Mouse (Mus musculus): ENCODE results near the gene Cnp. TPM values are rescaled to one million over a fixed set of nuclear protein-coding genes. Genes with fewer than 3 reads are reported as not detected.

Cnp gene
- polyA plus RNA-seq, 1 experiment from 2014 or later = 61.3 TPM

DNA sequence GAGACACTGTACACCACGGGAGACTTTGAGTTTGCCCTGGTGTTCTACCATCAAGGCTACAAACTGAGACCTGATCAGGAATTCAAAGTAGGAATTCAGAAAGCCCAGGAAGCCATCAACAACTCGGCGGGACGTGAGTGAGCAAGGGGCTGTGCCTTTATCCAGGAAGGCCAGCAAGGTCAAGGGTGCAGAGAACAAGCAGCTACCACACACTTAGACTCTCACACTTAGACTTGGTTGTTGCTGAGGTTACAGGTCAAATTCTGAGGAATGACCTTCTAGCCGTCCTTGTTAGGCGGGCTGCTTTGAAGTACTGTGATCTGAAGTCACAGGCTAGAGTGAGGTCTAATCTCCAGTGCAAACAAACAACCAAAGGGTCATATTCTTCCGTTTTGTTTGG lies 15.2 kb upstream of the Cnp start:
- no peak for ATAC-seq (ENCODE audit: low FRiP score, low read depth)
- 62% methylated on average over 7 of the region's 7 CpGs for WGBS

DNA sequence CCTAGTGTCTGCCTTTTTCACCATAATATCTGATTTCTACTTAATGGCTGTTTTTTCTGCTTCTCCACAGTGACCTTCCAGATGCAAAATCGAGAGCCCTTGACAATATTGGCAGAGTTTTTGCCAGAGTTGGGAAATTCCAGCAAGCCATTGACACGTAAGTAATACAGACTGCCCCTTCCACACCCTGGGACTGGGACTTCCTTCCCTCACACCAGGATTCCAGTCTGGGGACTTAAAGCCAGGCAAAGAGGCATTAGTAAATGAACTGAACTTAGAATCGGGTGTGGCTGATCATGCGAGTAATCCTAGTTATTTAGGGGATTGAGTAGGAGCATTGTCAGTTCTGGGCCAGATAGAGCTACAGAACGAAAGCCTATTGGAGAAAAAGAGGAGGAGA lies 13.0 kb upstream of the Cnp start:
- no peaks in the 10 kb centered on the region for H3K9me3 ChIP-seq
- no peak overlapping the region for H3K4me2 ChIP-seq
- H3K27me3 ChIP-seq = no peaks in the 10 kb centered on the region
- no peak overlapping the region for H3K27ac ChIP-seq (replicated peaks)
- no peaks in the 10 kb centered on the region for H3K4me1 ChIP-seq (replicated peaks)
- no peak overlapping the region for H3K4me3 ChIP-seq
- 52% methylated on average over 5 of the region's 5 CpGs for WGBS
- no peak overlapping the region for H3K9ac ChIP-seq
- ATAC-seq (ENCODE audit: low FRiP score, low read depth) = no peak
- no peaks in the 10 kb centered on the region for H3K36me3 ChIP-seq

More for the DNA sequence above, 15.2 kb upstream of the Cnp start:
- H3K4me1 ChIP-seq (replicated peaks) = no peaks in the 10 kb centered on the region
- H3K27me3 ChIP-seq = no peaks in the 10 kb centered on the region
- no peaks in the 10 kb centered on the region for H3K9me3 ChIP-seq
- no peak overlapping the region for H3K4me3 ChIP-seq
- H3K4me2 ChIP-seq = no peak overlapping the region
- no peak overlapping the region for H3K27ac ChIP-seq (replicated peaks)
- H3K9ac ChIP-seq = no peak overlapping the region
- no peaks in the 10 kb centered on the region for H3K36me3 ChIP-seq

DNA sequence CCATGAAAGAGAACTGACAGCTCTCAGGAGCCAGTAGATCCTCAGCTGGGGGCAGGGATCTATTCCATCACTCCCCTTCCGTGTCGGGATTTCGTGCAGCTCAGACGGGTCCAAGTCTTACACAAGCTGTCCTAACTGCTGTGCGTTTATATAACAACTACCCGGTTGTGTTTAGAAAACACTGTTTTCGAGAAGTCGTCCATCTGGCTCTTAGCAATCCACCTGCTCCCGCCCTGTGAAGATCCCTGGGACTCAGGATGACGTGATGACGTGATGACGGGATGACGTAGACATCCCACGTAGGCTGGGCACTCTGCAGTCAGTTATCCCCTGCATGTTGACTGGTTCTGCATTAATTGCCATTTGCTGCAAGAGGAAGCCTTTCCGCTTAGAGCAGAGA lies 10.4 kb upstream of the Cnp start:
- Histone ChIP-seq H3K4me1 (replicated peaks) (no peaks in the 10 kb centered on the region), H3K27me3 (no peaks in the 10 kb centered on the region), H3K27ac (replicated peaks) (no peak overlapping the region), H3K9me3 (no peaks in the 10 kb centered on the region), H3K9ac (no peak overlapping the region), H3K4me2 (no peak overlapping the region), H3K4me3 (no peak overlapping the region), H3K36me3 (no peaks in the 10 kb centered on the region)
- ATAC-seq (ENCODE audit: low FRiP score, low read depth) = no peak
- WGBS = 84% methylated on average over 15 of the region's 15 CpGs

DNA sequence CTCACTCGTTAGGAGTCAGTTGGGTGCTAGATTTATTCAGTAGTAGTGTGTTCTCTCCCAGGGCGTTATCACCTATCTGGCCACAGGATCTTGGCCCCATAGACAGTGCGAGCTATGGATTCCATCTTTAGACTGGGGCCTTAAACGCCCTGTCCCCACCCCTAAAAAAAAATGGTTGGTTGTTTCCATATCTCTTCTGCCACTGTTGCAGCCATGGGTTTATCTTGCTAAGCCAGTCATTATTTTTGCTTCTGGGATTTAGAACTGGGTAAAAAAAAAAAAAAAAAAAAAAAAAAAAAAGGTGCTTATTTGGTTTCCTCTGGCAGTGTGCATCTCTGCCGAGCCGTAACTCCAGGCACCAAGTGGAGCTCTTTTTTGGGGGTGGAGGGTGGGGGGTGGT lies 10.0 kb upstream of the Cnp start:
- no peak overlapping the region for H3K4me3 ChIP-seq
- 92% methylated on average over 6 of the region's 6 CpGs for WGBS
- H3K9ac ChIP-seq = no peak overlapping the region
- H3K4me2 ChIP-seq = no peak overlapping the region
- no peaks in the 10 kb centered on the region for H3K27me3 ChIP-seq
- ATAC-seq (ENCODE audit: low FRiP score, low read depth) = no peak
- no peaks in the 10 kb centered on the region for H3K4me1 ChIP-seq (replicated peaks)
- no peak overlapping the region for H3K27ac ChIP-seq (replicated peaks)
- no peaks in the 10 kb centered on the region for H3K36me3 ChIP-seq
- H3K9me3 ChIP-seq = no peaks in the 10 kb centered on the region

DNA sequence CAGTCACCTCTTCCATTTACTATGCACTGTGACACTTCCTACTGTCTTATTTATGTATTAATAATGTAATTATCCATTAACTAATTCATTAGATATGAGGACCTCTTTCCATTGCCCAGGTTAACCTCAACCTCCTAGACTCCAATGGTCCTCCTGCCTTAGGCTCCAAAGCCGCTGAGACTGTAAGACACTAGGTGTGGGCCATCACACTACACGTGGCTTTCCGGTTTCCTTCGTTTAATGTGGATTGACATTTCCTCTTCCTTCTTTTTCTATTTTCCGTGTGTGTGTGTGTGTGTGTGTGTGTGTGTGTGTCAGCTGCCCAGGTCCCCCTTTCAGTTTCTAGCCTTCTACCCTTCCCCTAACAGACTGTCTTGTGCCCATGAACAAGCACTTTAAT lies 7.5 kb upstream of the Cnp start:
- WGBS = 83% methylated on average over 5 of the region's 5 CpGs
- Histone ChIP-seq H3K4me1 (replicated peaks) (peaks cover 10% of the 10 kb centered on the region), H3K4me3 (no peak overlapping the region), H3K9me3 (no peaks in the 10 kb centered on the region), H3K9ac (no peak overlapping the region), H3K27me3 (peaks cover 6% of the 10 kb centered on the region; the same call in 1 of the 2 replicates), H3K27ac (replicated peaks) (no peak overlapping the region), H3K36me3 (no peaks in the 10 kb centered on the region), H3K4me2 (no peak overlapping the region)
- ATAC-seq (ENCODE audit: low FRiP score, low read depth) = no peak

DNA sequence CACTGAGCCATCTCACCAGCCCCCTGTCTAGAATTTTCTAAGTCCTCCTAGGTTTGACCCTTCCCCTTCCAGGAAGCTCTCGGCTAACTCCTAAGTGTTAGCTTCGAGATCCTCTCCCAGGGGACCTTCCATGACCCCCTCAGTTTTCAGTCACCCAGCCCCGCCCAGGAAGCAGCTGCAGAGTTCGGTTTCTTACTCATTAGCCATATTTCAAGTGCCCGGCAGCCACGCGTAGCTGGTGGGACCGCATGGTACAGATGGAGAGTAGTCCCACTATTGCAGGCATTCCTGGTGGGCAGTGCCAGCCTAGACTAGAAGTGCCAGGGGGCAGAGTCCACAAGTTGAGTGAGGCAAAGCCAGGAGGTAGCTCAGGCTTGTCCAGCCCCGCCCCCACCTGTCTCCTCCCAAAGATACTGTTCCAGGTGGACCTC lies 6.9 kb upstream of the Cnp start:
- Histone ChIP-seq H3K4me2 (no peak overlapping the region), H3K9ac (no peak overlapping the region), H3K27ac (replicated peaks) (no peak overlapping the region), H3K36me3 (no peaks in the 10 kb centered on the region), H3K9me3 (no peaks in the 10 kb centered on the region), H3K4me1 (replicated peaks) (peaks cover 10% of the 10 kb centered on the region), H3K27me3 (peaks cover 6% of the 10 kb centered on the region; the same call in 1 of the 2 replicates), H3K4me3 (no peak overlapping the region)
- WGBS = 67% methylated on average over 9 of the region's 9 CpGs
- no peak for ATAC-seq (ENCODE audit: low FRiP score, low read depth)

GRCm38 (mm10) chr11:100568692-100569091 lies 6.0 kb upstream of the Cnp start:
- ATAC-seq (ENCODE audit: low FRiP score, low read depth) = no peak
- no peak overlapping the region for H3K27ac ChIP-seq (replicated peaks)
- peaks cover 6% of the 10 kb centered on the region; the same call in 1 of the 2 replicates for H3K27me3 ChIP-seq
- H3K4me1 ChIP-seq (replicated peaks) = peaks cover 10% of the 10 kb centered on the region
- no peak overlapping the region for H3K4me2 ChIP-seq
- no peaks in the 10 kb centered on the region for H3K9me3 ChIP-seq
- H3K4me3 ChIP-seq = no peak overlapping the region
- WGBS = 87% methylated on average over 8 of the region's 8 CpGs
- no peaks in the 10 kb centered on the region for H3K36me3 ChIP-seq
- H3K9ac ChIP-seq = no peak overlapping the region

GRCm38 (mm10) chr11:100569789-100570188 lies 4.9 kb upstream of the Cnp start:
- Histone ChIP-seq H3K27me3 (peaks cover 6% of the 10 kb centered on the region; the same call in 1 of the 2 replicates), H3K36me3 (no peaks in the 10 kb centered on the region), H3K4me2 (no peak overlapping the region), H3K9me3 (no peaks in the 10 kb centered on the region), H3K4me1 (replicated peaks) (peaks cover 14% of the 10 kb centered on the region), H3K9ac (no peak overlapping the region), H3K27ac (replicated peaks) (no peak overlapping the region), H3K4me3 (no peak overlapping the region)
- WGBS = 64% methylated on average over 9 of the region's 9 CpGs
- ATAC-seq (ENCODE audit: low FRiP score, low read depth) = no peak

DNA sequence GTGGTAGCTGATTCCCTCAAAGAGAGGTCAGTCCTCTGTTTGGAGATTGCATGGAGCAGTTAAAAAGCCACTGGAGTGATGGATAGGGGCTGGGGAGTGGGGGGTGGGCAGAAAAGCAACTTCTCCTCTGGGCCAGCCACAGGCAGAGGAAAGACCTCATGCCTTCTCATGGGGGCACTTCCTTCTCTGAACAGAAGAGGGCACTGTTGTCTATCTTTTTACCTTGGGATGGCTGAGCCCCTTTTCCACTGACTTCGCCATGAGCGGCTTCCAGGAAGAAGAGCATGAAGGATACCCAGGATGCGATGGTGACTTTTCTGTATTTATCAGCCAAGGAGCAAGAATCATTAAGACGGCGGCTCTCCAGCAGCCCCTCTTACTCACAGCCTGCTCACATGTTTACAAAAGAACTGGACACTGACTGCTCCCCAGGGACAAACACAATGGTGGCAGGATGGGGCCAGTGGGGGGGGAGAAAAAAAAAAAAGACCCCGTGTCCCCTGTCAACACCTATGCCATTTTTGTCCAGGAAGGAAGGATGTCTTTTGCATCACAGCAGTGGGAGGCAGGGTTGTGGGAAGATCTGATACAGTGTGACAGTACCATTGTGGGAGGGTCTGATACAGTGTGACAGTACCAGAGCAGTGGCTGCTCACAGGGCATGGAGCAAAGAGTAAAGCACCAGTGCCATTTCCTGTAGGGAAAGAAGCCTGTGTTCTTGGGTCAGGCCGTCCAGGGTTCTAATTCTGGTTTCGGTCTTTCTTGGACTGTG lies 4.1 kb upstream of the Cnp start:
- Histone ChIP-seq H3K9me3 (no peaks in the 10 kb centered on the region), H3K27me3 (peaks cover 6% of the 10 kb centered on the region; the same call in 1 of the 2 replicates), H3K9ac (0 out of 2 replicates have a peak overlapping the region, but pooled peaks have one; percentile 30), H3K4me1 (replicated peaks) (peaks cover 19% of the 10 kb centered on the region), H3K4me3 (peak overlapping the region; percentile 26), H3K27ac (replicated peaks) (no peak overlapping the region), H3K36me3 (no peaks in the 10 kb centered on the region), H3K4me2 (peak overlapping the region; percentile 54)
- ATAC-seq (ENCODE audit: low FRiP score, low read depth) = no peak; the same call in 1 of the 2 replicates
- WGBS = 8% methylated on average over 8 of the region's 8 CpGs

GRCm38 (mm10) chr11:100571202-100571567 lies 3.5 kb upstream of the Cnp start:
- 6% methylated on average over 16 of the region's 16 CpGs for WGBS
- ATAC-seq (ENCODE audit: low FRiP score, low read depth) = no peak
- peaks cover 6% of the 10 kb centered on the region; the same call in 1 of the 2 replicates for H3K27me3 ChIP-seq

GRCm38 (mm10) chr11:100574188-100574587 lies 516 bp upstream of the Cnp start:
- no peak for ATAC-seq (ENCODE audit: low FRiP score, low read depth)
- Histone ChIP-seq H3K4me3 (peak overlapping the region; percentile 58; the same call in 1 of the 2 replicates), H3K27me3 (peaks cover 6% of the 10 kb centered on the region; the same call in 1 of the 2 replicates), H3K9ac (no peak overlapping the region), H3K4me2 (peak overlapping the region; percentile 83), H3K36me3 (no peaks in the 10 kb centered on the region), H3K4me1 (replicated peaks) (peaks cover 36% of the 10 kb centered on the region), H3K9me3 (no peaks in the 10 kb centered on the region), H3K27ac (replicated peaks) (no peak overlapping the region)
- WGBS = 89% methylated on average over 3 of the region's 3 CpGs

More at GRCm38 (mm10) chr11:100571202-100571567, 3.5 kb upstream of the Cnp start:
- Histone ChIP-seq H3K9me3 (no peaks in the 10 kb centered on the region), H3K36me3 (no peaks in the 10 kb centered on the region), H3K4me2 (peak overlapping the region; percentile 54), H3K4me3 (peak overlapping the region; percentile 26), H3K27ac (replicated peaks) (no peak overlapping the region), H3K9ac (0 out of 2 replicates have a peak overlapping the region, but pooled peaks have one; percentile 30), H3K4me1 (replicated peaks) (peaks cover 25% of the 10 kb centered on the region)

DNA sequence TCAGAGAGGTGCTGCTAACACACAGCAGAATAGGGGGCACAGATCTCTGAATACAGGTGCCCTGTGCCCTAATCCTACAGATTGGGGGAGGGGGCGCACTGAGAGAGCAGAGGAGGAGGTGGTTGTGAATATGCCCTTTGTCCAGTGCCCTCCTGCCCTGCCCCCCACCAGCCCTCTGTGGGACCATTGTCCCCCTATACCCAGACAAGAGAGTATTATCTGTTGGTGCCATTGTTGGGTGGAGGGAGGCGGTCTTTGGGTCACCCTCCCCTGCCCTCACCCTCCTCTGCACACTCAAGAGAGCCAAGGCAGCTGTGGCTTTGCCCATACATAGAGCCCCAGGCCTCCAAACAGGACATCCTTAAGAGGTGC lies 766 bp downstream of the Cnp start:
- peak overlapping the region; percentile 58 for H3K4me3 ChIP-seq
- ATAC-seq (ENCODE audit: low FRiP score, low read depth) = peak; percentile 25; the same call in 1 of the 2 replicates
- no peaks in the 10 kb centered on the region for H3K9me3 ChIP-seq
- WGBS = 21% methylated on average over 2 of the region's 2 CpGs
- peak overlapping the region; percentile 68 for H3K27ac ChIP-seq (replicated peaks)
- peak overlapping the region; percentile 51 for H3K9ac ChIP-seq
- H3K4me1 ChIP-seq (replicated peaks) = peaks cover 36% of the 10 kb centered on the region
- peaks cover 6% of the 10 kb centered on the region; the same call in 1 of the 2 replicates for H3K27me3 ChIP-seq
- H3K4me2 ChIP-seq = peak overlapping the region; percentile 83
- H3K36me3 ChIP-seq = no peaks in the 10 kb centered on the region; the same call in 1 of the 2 replicates

All from hindbrain, embryonic 15.5 days (tissue).